Mouse (Mus musculus) intestine, embryonic 16.5 days (tissue): ENCODE results near the gene Ifna11. TPM values are rescaled to one million over a fixed set of nuclear protein-coding genes. Genes with fewer than 3 reads are reported as not detected.
"Not testable (repeated sequence)": the region's sequence is repeated elsewhere in the genome, so short reads cannot be mapped to it uniquely, and the experiment has no call there.

Experiments used
- ATAC-seq: fragments of 200-750 bp; cut with Nextera tagmentation; 2 replicates; pipeline ENCODE4 v1.8.0; 2017; ENCODE audit warnings: moderate TSS enrichment, moderate library complexity
- H3K27ac ChIP-seq: fragments of 300-500 bp; sonication (generic); 2 replicates; pipeline ENCODE4 v1.5.1; 2014; ENCODE audit warnings: mild to moderate bottlenecking, low read length
- H3K27me3 ChIP-seq: fragments of 300-500 bp; sonication (generic); replicated peaks from 2 replicates; pipeline ENCODE4 v1.6.1; 2014; ENCODE audit warnings: low read length, control low read depth, mixed read lengths; ENCODE audit not compliant: control insufficient read depth, insufficient read depth
- H3K36me3 ChIP-seq: fragments of 300-500 bp; sonication (generic); 2 replicates; pipeline ENCODE4 v1.6.1; 2014; ENCODE audit warnings: low read length, control low read depth; ENCODE audit not compliant: control insufficient read depth, insufficient read depth
- H3K4me1 ChIP-seq: fragments of 300-500 bp; sonication (generic); 2 replicates; pipeline ENCODE4 v1.6.1; 2014; ENCODE audit warnings: low read length, control low read depth, mixed read lengths; ENCODE audit not compliant: control insufficient read depth, insufficient read depth
- H3K4me2 ChIP-seq: fragments of 300-500 bp; sonication (generic); 2 replicates; pipeline ENCODE4 v1.6.1; 2014; ENCODE audit warnings: low read depth, low read length, control low read depth
- H3K4me3 ChIP-seq: fragments of 300-500 bp; sonication (generic); 2 replicates; pipeline ENCODE4 v1.5.1; 2014; ENCODE audit warnings: mild to moderate bottlenecking, low read length
- H3K9ac ChIP-seq: fragments of 300-500 bp; sonication (generic); 2 replicates; pipeline ENCODE4 v1.6.1; 2014; ENCODE audit warnings: low read depth, low read length
- H3K9me3 ChIP-seq: fragments of 300-500 bp; sonication (generic); 2 replicates; pipeline ENCODE4 v1.6.1; 2016; ENCODE audit warnings: low read length, control low read depth; ENCODE audit not compliant: control insufficient read depth
- WGBS: fragments of 180-500 bp; shearing (Covaris S2); extraction: QIAGEN DNeasy Blood & Tissue Kit; methylation state at CpG from one replicate; pipeline ENCODE4 v1.1.7; 2014; 5-methylcytosine and 5-hydroxymethylcytosine counted together
- polyA plus RNA-seq: library from polyadenylated mRNA; unstranded; fragments of >200 nt; fragmentation: Nextera tagmentation; extraction: Ambion mirVana; gene quantifications from 2 replicates; pipeline ENCODE4 v1.2.1, GENCODE M21; 2015

Ifna11 gene
- polyA plus RNA-seq, result not detected in 2 replicates

GRCm38 (mm10) chr4:88819659-88820058, at the start of gene Ifna11:
Gene Ifna11, plus strand, starts transcription at chr4:88819959.
- no peak for ATAC-seq
- no peaks in the 10 kb centered on the region for H3K4me1 ChIP-seq
- no peaks in the 10 kb centered on the region for H3K27me3 ChIP-seq
- H3K36me3 ChIP-seq, result no peaks in the 10 kb centered on the region
- H3K4me3 ChIP-seq, result no peak within 1 kb of the TSS
- 82% methylated on average over 1 of the region's 1 CpGs for WGBS
- no peak within 1 kb of the TSS for H3K4me2 ChIP-seq
- H3K9me3 ChIP-seq, result no peaks in the 10 kb centered on the region
- H3K9ac ChIP-seq, result no peak within 1 kb of the TSS
- H3K27ac ChIP-seq, result no peak within 1 kb of the TSS

- H3K27me3 ChIP-seq, H3K27ac ChIP-seq, H3K4me3 ChIP-seq, H3K9me3 ChIP-seq, H3K4me1 ChIP-seq, H3K36me3 ChIP-seq, ATAC-seq, H3K4me2 ChIP-seq, H3K9ac ChIP-seq: not testable (repeated sequence)
- WGBS, result no CpG with 5 or more reads among the region's 32 CpGs
Measured at GRCm38 (mm10) chr4:88773534-88773933, 46.2 kb upstream of the Ifna11 start, which contains the start of gene Gm13290. Gene Gm13290, plus strand, starts transcription at chr4:88773834.

- not testable (repeated sequence) for H3K4me2 ChIP-seq, ATAC-seq
- WGBS, result no CpG with 5 or more reads among the region's 29 CpGs
Measured at GRCm38 (mm10) chr4:88776622-88777021, 43.1 kb upstream of the Ifna11 start, which contains the start of gene Gm13289. Gene Gm13289, plus strand, starts transcription at chr4:88776922.

GRCm38 (mm10) chr4:88779550-88779949, 40.2 kb upstream of the Ifna11 start, which contains the start of gene Gm13272:
Gene Gm13272, plus strand, starts transcription at chr4:88779850.
- not testable (repeated sequence) for H3K9me3 ChIP-seq, ATAC-seq, H3K4me2 ChIP-seq, H3K27ac ChIP-seq, H3K9ac ChIP-seq, H3K4me3 ChIP-seq, H3K27me3 ChIP-seq, H3K36me3 ChIP-seq, H3K4me1 ChIP-seq
- WGBS, result no CpG with 5 or more reads among the region's 29 CpGs

More at GRCm38 (mm10) chr4:88776622-88777021, 43.1 kb upstream of the Ifna11 start, which contains the start of gene Gm13289:
- not testable (repeated sequence) for H3K27me3 ChIP-seq, H3K4me3 ChIP-seq, H3K9me3 ChIP-seq, H3K4me1 ChIP-seq, H3K36me3 ChIP-seq, H3K27ac ChIP-seq, H3K9ac ChIP-seq

GRCm38 (mm10) chr4:88780320-88780719, 39.4 kb upstream of the Ifna11 start:
- WGBS, result 45% methylated on average over 13 of the region's 18 CpGs
- not testable (repeated sequence) for H3K36me3 ChIP-seq, H3K27ac ChIP-seq, H3K4me1 ChIP-seq, H3K4me3 ChIP-seq, H3K9me3 ChIP-seq, H3K4me2 ChIP-seq, ATAC-seq, H3K27me3 ChIP-seq, H3K9ac ChIP-seq

- not testable (repeated sequence) for H3K4me1 ChIP-seq, H3K9me3 ChIP-seq, H3K9ac ChIP-seq, H3K27me3 ChIP-seq, H3K36me3 ChIP-seq, H3K27ac ChIP-seq, ATAC-seq
- 17% methylated on average over 4 of the region's 7 CpGs for WGBS
- Histone ChIP-seq H3K4me3 (peak within 1 kb of the TSS; percentile 27; the same call in 1 of the 2 replicates), H3K4me2 (peak within 1 kb of the TSS; percentile 33; the same call in 1 of the 2 replicates)
Measured at GRCm38 (mm10) chr4:88781831-88782230, 37.9 kb upstream of the Ifna11 start, which contains the start of gene Ifnz. Gene Ifnz, plus strand, starts transcription at chr4:88782131.

- not testable (repeated sequence) for H3K9ac ChIP-seq, H3K4me1 ChIP-seq, H3K9me3 ChIP-seq, H3K27ac ChIP-seq, ATAC-seq, H3K36me3 ChIP-seq, H3K27me3 ChIP-seq
- WGBS, result 0% methylated on average over 12 of the region's 31 CpGs
- peak overlapping the region; percentile 27; the same call in 1 of the 2 replicates for H3K4me3 ChIP-seq
- peak overlapping the region; percentile 33; the same call in 1 of the 2 replicates for H3K4me2 ChIP-seq
Measured at GRCm38 (mm10) chr4:88782335-88782734, 37.4 kb upstream of the Ifna11 start.

GRCm38 (mm10) chr4:88785409-88785808, 34.4 kb upstream of the Ifna11 start, which contains the start of gene Gm13276:
Gene Gm13276, plus strand, starts transcription at chr4:88785709.
- H3K9me3 ChIP-seq, H3K27me3 ChIP-seq, H3K36me3 ChIP-seq, ATAC-seq, H3K4me1 ChIP-seq, H3K27ac ChIP-seq, H3K4me3 ChIP-seq, H3K4me2 ChIP-seq, H3K9ac ChIP-seq: not testable (repeated sequence)
- WGBS, result no CpG with 5 or more reads among the region's 27 CpGs

- WGBS, result 0% methylated on average over 1 of the region's 28 CpGs
- H3K27ac ChIP-seq, H3K36me3 ChIP-seq, H3K9me3 ChIP-seq, H3K4me2 ChIP-seq, H3K4me3 ChIP-seq, H3K27me3 ChIP-seq, H3K4me1 ChIP-seq, H3K9ac ChIP-seq, ATAC-seq: not testable (repeated sequence)
Measured at GRCm38 (mm10) chr4:88788402-88788801, 31.4 kb upstream of the Ifna11 start, which contains the start of gene Gm13277. Gene Gm13277, plus strand, starts transcription at chr4:88788632.

- H3K9me3 ChIP-seq, H3K4me1 ChIP-seq, ATAC-seq, H3K27ac ChIP-seq, H3K27me3 ChIP-seq, H3K4me3 ChIP-seq, H3K9ac ChIP-seq, H3K4me2 ChIP-seq, H3K36me3 ChIP-seq: not testable (repeated sequence)
- no CpG with 5 or more reads among the region's 28 CpGs for WGBS
Measured at GRCm38 (mm10) chr4:88791250-88791649, 28.5 kb upstream of the Ifna11 start, which contains the start of gene Gm13278. Gene Gm13278, plus strand, starts transcription at chr4:88791550.
